Mouse (Mus musculus) NIH3T3 (cell line): ENCODE data around the gene Nes.
A peak's percentile ranks its signal among the peaks of the same experiment; 100 is the strongest.

ENCODE experiments used
- DNase-seq: peaks from one replicate; pipeline ENCODE4 v3.0.0-alpha.2; 2012; ENCODE audit warnings: low read depth

Gene Nes

DNA sequence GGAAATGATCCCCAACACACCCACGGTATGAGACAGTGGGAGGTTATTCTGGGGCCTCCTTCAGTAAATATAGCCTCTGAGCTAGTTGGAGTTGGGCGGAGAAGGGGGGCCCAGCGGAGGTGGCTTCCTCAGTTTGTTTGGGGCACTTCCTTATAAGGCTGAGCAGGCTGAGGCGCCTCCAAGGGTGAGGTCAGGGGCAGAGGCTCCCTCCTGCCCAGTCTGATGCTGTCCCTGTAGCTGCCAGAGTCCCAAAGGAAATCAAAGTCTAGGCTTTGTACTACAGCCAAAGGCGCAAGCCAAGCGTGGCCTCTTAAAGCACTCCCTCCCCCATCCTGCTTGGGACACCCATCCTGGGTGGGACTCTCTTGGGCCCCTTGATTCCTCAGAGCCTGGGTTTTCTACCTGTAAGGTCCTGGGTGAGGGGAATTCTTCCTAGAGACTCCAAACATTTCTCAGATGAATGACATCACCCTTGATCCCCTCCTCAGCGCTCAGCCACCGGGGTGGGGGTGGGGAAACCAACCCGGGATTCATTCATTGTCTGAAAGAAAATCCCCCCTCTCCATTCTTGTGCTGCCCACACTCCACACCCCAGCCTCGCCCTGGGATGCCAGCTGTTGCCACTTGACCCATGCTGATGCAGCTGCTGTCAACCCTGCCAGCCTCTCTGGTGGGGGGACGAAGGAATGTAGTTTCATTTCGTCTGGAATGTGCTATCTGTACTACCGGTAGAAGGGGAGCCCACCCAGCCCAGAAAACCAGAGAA is 12.1 kb downstream of the Nes start:
- DNase-seq: peak; percentile 54

- DNase-seq: no peak
Observed at GRCm38 (mm10) chr3:87983627-87984026, 12.7 kb downstream of the Nes start.

GRCm38 (mm10) chr3:87984094-87984493 is 13.2 kb downstream of the Nes start:
- no peak for DNase-seq

- DNase-seq: peak; percentile 61
Observed at GRCm38 (mm10) chr3:87985505-87986320, 14.8 kb downstream of the Nes start.

DNA sequence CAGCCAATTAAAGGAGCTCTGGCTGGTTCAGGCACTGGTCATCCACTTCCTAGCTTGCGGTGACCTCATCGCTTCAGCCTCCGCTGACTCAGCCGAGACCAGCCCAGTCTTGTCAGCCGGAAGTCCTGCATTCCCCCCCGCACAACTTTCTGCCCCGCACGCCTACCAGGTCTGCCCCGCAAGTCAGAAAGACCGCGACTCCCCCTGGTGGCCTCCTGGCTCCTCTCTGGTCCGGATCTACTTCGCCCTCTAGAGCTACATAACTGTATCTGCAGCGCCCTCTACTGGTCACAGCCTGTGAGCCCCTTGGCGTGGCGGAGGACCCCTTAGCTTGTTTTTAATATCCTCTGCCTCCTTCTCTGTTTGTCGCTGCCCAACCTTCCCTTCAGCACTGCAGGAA is 16.0 kb downstream of the Nes start:
- DNase-seq: peak; percentile 97

DNA sequence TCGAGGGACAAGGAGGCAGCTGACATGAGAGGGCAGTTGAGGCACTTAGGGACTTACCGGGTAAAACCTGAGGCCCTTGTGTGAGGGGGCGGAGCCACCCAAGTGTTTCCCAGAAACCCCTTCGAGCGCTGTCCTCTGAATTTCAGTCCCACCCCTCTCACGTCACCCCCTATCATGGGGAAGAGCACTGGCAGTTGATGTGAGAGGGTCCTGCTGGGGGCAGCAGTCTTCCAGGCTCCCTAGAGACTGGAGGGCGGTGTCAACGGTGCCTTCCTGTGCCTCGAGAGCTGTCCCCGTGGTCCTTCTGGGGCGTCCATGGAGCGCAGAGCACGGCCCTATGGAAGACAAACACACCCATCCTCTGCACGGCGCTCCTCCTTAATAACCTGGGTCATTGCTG is 16.8 kb downstream of the Nes start:
- DNase-seq: no peak

- no peak for DNase-seq
Observed at GRCm38 (mm10) chr3:87988068-87988467, 17.2 kb downstream of the Nes start.

GRCm38 (mm10) chr3:87989935-87990334 is 19.1 kb downstream of the Nes start:
- no peak for DNase-seq

DNA sequence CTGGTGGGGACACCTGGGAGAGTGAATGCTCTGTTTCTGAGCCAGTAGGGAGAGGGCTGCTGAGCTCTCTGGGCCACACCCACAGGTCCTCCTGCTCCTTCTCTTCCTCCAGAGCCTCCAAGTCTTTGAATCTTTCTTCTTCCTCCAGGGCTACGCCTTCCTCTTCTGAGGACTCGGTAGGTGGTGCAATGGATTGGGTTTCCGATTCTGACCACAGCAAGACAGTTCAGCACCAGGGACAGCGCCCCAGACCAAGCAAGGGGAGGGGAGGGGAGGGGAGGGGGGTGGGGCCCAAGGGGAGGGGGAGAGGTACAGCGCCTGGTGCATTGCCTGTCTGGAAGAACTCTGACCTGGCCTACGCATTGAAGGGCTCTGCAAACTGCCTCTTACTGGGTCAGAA is 22.6 kb downstream of the Nes start:
- DNase-seq: peak; percentile 79

GRCm38 (mm10) chr3:87995331-87995730 is 24.5 kb downstream of the Nes start:
- no peak for DNase-seq

GRCm38 (mm10) chr3:87996401-87996800 is 25.5 kb downstream of the Nes start:
- no peak for DNase-seq

- peak; percentile 56 for DNase-seq
Observed at GRCm38 (mm10) chr3:87996971-87997614, 26.2 kb downstream of the Nes start.

DNA sequence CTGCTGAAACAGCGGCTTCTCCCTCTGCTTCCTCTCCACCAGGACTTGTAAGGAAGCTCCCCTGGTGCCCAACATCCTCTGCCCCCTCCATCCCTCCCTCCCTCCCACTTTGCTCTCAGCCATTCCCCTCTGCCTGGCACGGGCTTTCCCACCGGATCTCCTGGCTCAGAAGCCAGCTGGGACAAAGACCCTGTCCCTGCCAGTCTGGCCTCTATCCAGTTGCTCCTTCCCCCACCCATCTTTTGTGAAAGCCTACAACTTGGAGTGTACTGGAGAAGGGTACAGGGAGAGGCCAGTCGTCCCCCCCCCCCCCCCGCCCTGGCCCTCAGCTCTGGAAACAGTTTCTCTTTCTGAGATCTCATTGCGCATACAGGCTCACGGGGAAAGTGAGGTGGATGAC is 27.9 kb downstream of the Nes start:
- DNase-seq: no peak

DNA sequence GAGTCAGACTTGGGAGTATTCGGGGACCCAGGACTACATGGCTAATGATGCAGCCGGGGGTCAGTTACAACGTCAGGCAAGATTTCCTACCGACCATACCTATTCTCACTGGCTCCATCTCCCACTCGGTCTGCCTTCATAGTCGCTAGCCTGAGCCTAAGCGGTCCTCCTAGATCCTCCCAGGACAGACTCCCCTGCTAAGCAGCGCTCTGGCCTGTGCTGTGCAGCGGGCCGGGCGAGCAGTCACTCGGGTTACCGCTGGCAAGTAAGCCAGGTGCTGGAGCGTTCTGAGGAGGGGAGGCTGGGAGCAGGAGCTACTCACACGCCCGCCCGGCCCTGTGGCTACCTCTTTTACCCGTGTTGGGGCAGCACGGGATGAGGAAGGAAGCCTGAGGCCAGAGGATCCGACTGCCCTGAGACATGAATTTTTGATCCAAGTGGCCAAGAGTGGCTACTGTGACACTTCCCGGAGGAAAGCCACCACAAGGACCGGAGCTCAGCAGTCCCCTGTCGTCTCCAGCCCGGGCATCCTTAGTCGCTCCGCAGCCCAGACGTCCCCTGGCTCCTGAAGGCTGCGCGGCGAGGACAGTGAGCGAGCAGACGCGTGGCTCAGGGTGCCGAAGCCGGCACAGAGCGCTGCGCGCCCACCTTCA is 28.5 kb downstream of the Nes start:
- DNase-seq: no peak

GRCm38 (mm10) chr3:88000181-88000580 is 29.3 kb downstream of the Nes start, which contains the start of gene Bcan:
Gene Bcan, minus strand, starts transcription at chr3:88000230.
- no peak for DNase-seq

DNA sequence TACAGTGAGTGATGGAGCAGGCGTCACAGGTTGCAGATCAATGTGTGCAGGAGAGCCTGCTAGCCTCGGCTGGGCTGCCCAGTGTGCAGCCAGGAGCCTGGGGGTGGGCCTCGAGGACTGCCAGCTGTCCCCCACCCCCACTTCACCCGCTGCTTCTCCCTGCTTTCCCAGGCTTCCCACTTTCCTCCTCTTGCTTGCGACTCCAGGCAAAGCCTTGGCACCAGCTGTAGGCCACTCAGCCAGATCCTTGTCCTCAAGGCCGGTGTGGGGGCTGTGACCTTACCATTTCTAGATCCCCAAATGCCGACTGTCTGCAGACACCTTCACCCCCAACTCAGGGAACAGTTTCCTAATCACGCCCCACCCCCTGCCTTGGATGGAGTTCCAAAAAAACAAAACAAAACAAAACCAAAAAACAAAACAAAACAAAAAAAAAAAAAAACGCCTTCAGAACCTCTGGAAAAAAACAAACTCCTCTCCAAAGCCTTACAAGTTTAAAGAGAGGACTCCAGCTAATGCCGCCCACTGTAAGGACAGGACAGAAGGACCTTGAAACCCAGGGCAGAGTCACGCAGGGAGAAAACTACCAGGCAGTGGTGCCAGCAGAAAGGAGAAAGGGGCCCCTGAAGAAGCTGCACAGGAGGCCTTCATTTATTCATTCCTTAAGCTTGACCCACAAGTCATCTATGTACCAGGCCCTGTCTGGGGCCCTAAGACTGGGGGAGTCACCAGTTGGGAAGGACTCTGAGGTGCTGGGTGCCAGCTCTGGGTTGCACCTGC is 30.1 kb downstream of the Nes start:
- DNase-seq: no peak

DNA sequence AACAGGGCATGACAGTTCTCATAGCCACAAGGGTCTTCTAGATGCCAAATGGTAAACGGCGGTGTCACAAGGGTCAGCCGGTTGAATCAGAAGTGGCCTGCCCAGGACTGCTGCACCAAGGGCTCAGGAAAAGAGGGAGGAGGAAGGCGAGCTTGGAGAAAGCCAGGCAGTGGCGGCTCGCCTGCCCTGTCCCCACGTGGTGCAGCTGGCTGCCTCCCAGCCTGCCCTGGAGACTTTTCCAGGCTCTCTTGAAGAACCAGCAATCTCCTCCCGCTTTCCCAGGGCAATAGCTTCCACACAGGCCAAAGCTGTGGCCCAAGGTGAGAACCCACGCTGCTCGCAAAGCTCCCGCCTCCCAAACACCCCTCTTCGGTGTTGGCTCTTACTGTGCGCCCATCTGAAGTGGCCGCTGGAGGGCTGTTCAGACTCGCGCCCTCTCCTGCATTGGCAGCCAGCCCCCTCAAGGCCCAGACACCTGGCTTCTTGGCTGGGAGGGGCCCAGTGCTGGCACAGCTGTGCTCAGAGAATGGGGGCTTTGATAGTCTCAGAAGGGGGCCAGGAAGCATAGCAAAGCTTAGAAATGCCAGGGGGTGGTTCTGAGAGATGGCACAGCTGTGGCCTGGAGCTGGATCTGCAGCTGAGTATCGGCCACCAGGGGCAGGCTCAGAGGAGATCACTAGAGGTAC is 31.6 kb downstream of the Nes start:
- DNase-seq: peak; percentile 64

- DNase-seq: peak; percentile 57
Observed at GRCm38 (mm10) chr3:88005822-88006786, 35.2 kb downstream of the Nes start.

DNA sequence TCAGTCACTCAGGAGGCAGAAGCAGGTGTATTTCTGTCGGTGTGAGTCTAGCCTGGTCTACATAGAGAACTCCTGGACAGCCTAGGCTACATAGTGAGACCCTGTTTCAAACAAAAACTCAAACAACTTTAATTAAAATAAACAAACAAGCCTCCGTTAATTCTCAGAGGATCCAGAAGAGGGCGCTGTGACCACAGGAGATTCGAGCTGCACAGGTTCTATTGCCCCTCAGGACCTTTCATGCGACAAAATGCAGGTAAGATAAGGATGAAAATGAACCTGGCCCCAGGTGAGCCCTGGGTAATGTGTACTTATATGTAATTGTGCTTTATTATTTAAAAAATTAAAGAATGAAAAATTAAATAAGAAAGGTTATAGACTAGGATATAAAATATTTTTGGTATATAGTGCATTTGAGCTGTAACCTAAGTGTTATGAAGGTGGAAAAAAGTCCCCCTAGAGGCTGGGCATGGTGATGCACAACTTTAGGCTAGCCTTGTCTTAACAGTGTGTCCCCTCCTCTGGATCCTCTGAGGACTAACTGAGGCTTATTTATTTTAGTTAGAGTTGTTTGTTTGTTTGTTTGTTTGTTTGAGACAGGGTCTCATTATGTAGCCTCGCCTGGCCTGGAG is 39.9 kb downstream of the Nes start:
- DNase-seq: peak; percentile 61
